Mouse (Mus musculus) A20 (cell line): Measurements from ENCODE around the gene Wnt10b.
"Not testable (repeated sequence)": the region's sequence is repeated elsewhere in the genome, so short reads cannot be mapped to it uniquely, and the experiment has no call there.

Experiments used
- DNase-seq: peaks from one replicate; pipeline ENCODE4 v3.0.0-alpha.2; 2011; ENCODE audit warnings: low read depth, low spot score

Wnt10b gene

DNA sequence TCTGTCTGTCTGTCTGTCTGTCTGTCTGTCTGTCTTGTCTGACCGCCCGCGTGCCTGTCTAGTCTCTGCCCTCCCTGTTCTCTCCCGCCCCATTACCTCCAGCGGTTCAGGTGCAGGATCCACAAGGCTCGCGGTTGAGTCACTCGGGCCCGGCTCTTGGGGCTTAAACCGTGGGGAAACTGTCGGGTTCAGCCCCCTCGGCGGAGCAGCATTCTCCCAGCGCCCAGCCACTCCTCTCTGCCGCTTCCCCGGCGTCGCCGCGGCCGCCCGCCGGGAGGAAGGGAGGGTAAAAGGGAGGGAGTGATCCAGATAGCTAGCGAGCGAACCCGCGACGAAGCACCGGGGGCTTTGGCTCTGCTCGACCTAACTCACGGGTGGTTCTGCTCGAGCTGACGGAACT lies at the start of gene Wnt10b:
Wnt10b (minus strand) TSS at position 389 of the 400 bp plus-strand sequence.
- no peak for DNase-seq

GRCm38 (mm10) chr15:98827611-98828011 lies 49.7 kb upstream of the Wnt10b start:
- DNase-seq, result no peak

DNA sequence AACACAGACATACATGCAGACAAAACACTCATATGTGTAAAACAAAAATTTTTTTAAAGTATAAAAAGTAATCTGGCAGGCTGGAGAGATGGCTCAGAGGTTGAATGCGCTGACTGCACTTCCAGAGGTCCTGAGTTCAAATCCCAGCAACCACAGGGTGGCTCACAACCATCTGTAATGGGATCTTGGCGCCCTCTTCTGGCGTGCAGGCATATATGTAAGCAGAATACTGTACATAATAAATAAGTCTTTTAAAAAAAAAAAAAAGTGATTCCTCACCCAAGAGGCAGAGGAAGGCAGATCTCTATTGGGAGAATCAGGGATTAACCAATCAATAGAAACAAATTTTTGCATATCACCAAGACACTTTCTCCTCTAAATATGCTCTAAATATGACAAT lies 45.5 kb upstream of the Wnt10b start:
- DNase-seq, result peak; percentile 46

DNA sequence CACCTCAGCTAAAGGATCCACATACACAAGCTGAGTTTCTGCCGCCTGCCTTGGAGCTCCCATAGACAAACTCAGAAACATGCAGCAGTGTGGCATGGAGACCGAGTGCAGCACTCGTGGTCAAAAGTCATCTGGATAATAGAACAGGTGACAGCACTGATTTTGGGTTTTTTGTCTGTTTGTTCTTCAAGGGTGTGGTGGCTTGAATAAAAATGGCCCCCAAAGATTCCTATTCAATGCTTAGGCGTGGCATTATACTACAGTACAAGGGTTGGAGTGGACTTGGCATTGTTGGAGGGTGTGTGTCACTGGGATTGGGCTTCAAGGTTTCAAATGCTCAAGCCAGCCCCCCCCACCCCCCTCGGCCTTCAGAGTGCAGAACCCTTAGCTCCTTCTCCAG lies 44.2 kb upstream of the Wnt10b start:
- no peak for DNase-seq

DNA sequence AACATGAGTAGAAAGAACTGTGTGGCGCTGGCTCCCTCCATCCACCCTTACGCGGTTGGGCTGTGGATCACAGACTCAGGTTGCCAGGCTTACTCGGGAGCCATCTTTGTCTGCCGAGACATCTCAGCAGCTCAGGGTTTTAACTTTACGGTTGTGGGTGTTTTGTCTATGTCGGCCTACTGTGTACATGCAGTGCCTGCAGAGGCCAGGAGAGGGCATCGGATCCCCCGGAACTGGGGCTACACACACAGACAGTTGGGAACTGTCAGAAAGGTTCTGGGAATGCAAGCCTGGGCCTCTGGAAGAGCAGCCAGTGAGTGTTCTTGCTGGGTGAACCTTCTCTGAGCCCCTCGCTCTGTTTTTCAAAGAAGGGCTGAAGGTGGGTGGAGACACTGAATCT lies 43.5 kb upstream of the Wnt10b start:
- DNase-seq, result peak; percentile 41

DNA sequence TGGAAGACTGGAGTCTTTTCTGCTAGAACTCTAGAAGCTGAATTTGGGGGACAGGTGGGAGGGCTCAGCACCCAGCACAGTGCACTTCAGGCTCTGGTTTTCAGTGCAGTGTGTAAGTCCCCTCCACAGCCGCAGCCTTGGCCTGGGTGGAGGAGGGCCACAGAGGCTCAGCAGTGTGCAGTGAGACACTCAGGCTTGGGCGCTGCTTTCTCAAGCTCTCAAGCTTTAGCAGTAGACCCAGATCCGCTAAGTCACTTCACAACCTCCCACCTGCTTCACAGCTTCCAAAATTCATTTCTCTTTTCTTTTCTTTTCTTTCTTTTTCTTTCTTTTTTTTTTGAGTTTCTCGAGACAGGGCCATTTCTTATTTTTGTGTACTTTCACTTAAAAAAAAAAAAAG lies 43.0 kb upstream of the Wnt10b start:
- DNase-seq, result no peak

GRCm38 (mm10) chr15:98818171-98818570 lies 40.2 kb upstream of the Wnt10b start:
- no peak for DNase-seq

- DNase-seq, result no peak
These were observed 34.9 kb upstream of the Wnt10b start for GRCm38 (mm10) chr15:98812741-98813424.

DNA sequence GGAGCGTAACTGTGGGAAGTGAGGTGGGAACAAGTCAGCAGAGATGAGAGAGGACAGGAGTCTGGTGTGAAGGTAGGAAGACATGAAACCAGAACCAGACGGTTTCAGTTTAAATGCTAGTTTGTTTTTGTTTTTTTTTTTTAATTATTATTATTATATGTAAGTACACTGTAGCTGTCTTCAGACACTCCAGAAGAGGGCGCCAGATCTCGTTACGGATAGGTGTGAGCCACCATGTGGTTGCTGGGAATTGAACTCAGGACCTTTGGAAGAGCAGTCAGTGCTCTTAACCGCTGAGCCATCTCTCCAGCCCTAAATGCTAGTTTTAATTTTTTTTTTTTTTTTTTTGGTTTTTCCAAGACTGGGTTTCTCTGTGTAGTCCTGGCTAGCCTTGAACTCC lies 32.3 kb upstream of the Wnt10b start:
- DNase-seq, result not testable (repeated sequence)

- no peak for DNase-seq
These were observed 31.4 kb upstream of the Wnt10b start, which contains the start of gene Ddn for GRCm38 (mm10) chr15:98809390-98809789. Ddn (minus strand) TSS chr15:98809490.

- DNase-seq, result no peak
These were observed 30.7 kb upstream of the Wnt10b start for GRCm38 (mm10) chr15:98808651-98809134.

DNA sequence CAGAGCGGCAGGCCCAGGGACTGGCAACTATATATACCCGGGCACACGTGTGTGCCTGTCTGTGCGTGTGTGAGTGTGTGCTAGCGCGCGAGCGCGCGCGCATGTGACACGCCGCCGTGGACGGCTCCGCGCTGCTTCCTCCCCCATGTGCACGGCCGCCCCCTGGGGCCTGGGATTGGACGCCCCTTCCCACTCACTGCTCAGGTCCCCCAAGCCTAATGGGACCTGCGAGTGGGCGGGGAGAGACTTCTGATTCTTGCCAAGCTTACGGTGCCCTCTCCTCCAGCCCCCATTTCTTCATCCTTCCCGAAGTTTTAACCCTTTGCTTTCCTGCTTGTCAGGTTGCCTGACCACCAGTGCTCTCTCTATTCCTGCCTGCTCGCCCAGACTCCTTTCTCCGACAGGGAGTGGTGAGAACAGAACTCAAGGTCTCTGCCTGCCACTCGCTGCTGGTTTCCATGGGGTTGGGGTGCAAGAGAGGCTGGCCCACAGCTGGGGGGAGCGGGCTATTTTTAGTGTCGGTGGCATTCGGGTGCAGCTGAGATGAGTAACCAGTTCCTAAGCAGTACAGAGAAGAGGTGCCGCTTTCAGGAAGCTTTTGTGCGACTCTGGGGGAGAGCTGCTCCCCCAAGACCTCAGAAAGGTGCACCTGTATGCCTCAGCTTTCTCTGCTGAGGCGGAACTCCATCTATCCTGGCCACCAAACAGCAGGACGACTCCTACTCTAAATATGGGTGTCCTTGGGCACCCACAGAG lies 30.1 kb upstream of the Wnt10b start:
- peak; percentile 61 for DNase-seq

GRCm38 (mm10) chr15:98806809-98807770 lies 29.1 kb upstream of the Wnt10b start:
- DNase-seq, result peak; percentile 20

GRCm38 (mm10) chr15:98806071-98806808 lies 28.3 kb upstream of the Wnt10b start:
- DNase-seq, result no peak

DNA sequence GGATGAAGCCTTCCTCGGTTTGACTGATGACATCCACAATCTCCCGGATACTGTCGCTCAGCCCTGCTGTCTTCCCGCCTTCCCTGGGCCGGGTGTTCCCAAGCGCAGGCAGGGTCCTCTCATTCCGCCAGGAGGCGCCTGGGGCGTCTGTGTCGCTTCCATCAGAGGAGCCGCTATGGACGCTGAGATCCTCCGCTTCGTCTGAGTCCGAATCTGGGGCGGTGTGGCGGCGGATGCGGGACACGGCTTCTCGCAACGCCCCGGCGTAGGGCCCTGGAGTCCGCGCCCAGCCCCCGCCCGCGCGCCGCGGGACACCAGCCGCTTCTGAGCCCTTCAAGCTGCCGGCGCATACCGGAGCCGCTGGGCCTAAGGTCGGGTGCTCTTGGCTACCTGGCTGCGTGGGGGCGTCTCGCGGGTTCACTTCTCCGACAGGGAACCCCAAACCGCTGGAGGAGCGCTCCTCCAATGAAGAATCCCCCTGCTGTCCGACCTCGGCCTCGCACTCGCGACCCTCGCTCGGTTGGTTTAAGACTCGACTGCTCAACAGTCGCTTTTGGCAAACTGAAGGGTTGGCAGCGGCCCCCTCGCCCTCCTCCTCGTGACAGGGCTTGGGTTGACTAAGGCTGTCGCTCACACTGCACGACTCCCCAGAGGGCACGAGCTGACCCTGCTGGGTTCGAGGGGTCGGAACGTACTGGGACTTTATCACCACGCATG lies 27.5 kb upstream of the Wnt10b start:
- no peak for DNase-seq

- DNase-seq, result peak; percentile 67
These were observed 26.1 kb upstream of the Wnt10b start for GRCm38 (mm10) chr15:98804054-98804453.

DNA sequence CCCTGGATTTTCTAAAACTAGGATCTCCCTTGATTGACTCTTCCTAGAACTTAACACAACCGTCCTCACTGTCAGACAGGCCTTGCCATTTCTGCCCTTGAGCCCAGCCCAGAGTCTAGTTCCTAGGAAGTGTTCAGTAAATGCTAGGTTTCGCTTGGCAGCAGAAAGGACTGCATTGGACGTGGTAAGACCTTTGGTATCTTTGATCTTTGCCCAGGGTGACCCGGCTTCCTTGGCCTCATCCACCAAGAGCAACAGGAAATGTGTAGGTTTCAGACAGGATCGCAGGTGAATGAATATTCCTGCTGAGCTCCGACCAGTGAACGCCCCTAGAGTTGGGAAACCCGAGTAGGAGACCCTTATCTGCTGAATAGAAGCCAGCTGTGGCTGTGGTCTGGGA lies 25.0 kb upstream of the Wnt10b start:
- no peak for DNase-seq

DNA sequence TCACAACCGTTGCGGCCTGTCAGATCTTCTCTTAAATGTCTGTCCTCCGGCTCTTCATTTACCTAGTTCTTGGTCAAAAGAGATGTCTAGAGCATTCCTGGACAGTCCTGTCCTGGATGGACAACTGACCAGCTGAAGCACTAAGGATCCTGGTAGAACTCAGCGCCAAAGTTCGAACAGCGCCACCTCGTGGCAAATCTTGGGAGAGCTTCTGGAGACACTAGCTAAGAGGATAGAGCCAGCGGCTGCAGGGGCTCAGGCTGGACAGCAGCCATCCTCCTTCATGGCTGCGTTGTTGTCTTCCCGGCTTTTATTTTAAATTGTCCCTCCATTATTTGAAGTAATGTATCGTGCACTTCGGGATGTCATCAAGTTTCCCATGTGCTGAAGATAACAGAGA lies 21.4 kb upstream of the Wnt10b start:
- DNase-seq, result peak; percentile 66

- no peak for DNase-seq
These were observed 21.0 kb upstream of the Wnt10b start for GRCm38 (mm10) chr15:98798903-98799302.

GRCm38 (mm10) chr15:98797835-98798492 lies 20.0 kb upstream of the Wnt10b start:
- no peak for DNase-seq
